12 mouse cellular contexts compared by ENCODE assay signal in genomic region chr7:98391351-98391936, GRCm38 (mm10). TPM values are rescaled to one million over a fixed set of nuclear protein-coding genes. Genes with fewer than 3 reads are reported as not detected.
DNase-seq lines count a peak whose midpoint lies in the region; ATAC-seq and TF ChIP-seq lines count a peak whose summit lies in the region.
"Had no signal": no experiment of that assay in that cellular context is flagged by ENCODE, and none has a peak within 500 bp of the region (broad histone marks: within the 10 kb centered on the region; RNA-seq: fewer than 3 reads in every experiment).

No protein-coding gene starts in this region.

- no peak for TF ChIP-seq POLR2A in myocyte (IDR thresholded peaks at IDR 0.05; ENCODE audit: insufficient read length, low read depth)

- peaks cover 7% of the 10 kb centered on the region for H3K4me1 ChIP-seq in hindbrain, embryonic 16.5 days (ENCODE audit: control insufficient read depth, insufficient read depth, low read depth, low read length)
- H3K4me1 ChIP-seq in hindbrain, embryonic 11.5 days (replicated peaks; ENCODE audit: control insufficient read depth, insufficient read depth, low read length) = no peaks in the 10 kb centered on the region
- H3K4me1 ChIP-seq: megakaryocyte, embryonic 14.5 days had no signal

- H3K27me3 ChIP-seq in hindbrain, embryonic 16.5 days (replicated peaks; ENCODE audit: control insufficient read depth, insufficient read depth, low read length) = no peaks in the 10 kb centered on the region
- no peaks in the 10 kb centered on the region for H3K27me3 ChIP-seq in hindbrain, embryonic 11.5 days (ENCODE audit: control insufficient read depth, insufficient read depth, low read length)
- H3K27me3 ChIP-seq in myocyte (ENCODE audit: control insufficient read depth, insufficient read depth, insufficient read length) = no peaks in the 10 kb centered on the region

- H3K4me3 ChIP-seq in hindbrain, embryonic 16.5 days (ENCODE audit: low read length) = no peak overlapping the region
- no peak overlapping the region for H3K4me3 ChIP-seq in hindbrain, embryonic 11.5 days (ENCODE audit: low read depth, low read length)
- no peak overlapping the region for H3K4me3 ChIP-seq in myocyte
- H3K4me3 ChIP-seq: megakaryocyte, embryonic 14.5 days had no signal

- no peaks in the 10 kb centered on the region for H3K79me2 ChIP-seq in myocyte (ENCODE audit: control insufficient read depth, insufficient read depth)

- H3K36me3 ChIP-seq in hindbrain, embryonic 16.5 days (ENCODE audit: control insufficient read depth, insufficient read depth, low read length) = no peaks in the 10 kb centered on the region
- H3K36me3 ChIP-seq in hindbrain, embryonic 11.5 days (ENCODE audit: control insufficient read depth, insufficient read depth, low read length) = no peaks in the 10 kb centered on the region
- no peaks in the 10 kb centered on the region for H3K36me3 ChIP-seq in myocyte (ENCODE audit: control insufficient read depth, insufficient read depth)

- DNase-seq in adrenal gland, adult (ENCODE audit: inconsistent age in 2 of 2, low spot score in 1 of 2) = peak; percentile 38 to 63
- no peak for DNase-seq in adrenal gland, postnatal 4 days (ENCODE audit: low spot score in 2 of 2)
- DNase-seq in hindbrain, embryonic 11.5 days (ENCODE audit: low spot score) = no peak
- DNase-seq in lung, postnatal 10 days = peak; percentile 38
- DNase-seq in lung, postnatal 36 days = no peak
- DNase-seq in cerebellum, adult 9-10 months = no peak
- DNase-seq: gastrocnemius, postnatal 10 days; layer of hippocampus, adult 9-11 months; thymus, postnatal 4 days had no signal

- no peak overlapping the region for H3K27ac ChIP-seq in hindbrain, embryonic 16.5 days (ENCODE audit: low read depth, low read length)
- no peak overlapping the region for H3K27ac ChIP-seq in hindbrain, embryonic 11.5 days (ENCODE audit: low read depth, low read length)

- ATAC-seq in hindbrain, embryonic 16.5 days = peak; percentile 62
- no peak for ATAC-seq in hindbrain, embryonic 11.5 days (ENCODE audit: low FRiP score)

- H3K9me3 ChIP-seq in hindbrain, embryonic 16.5 days (ENCODE audit: control insufficient read depth, low read length) = peaks cover 3% of the 10 kb centered on the region; the same call in 1 of the 2 replicates
- H3K9me3 ChIP-seq in hindbrain, embryonic 11.5 days (ENCODE audit: control insufficient read depth, low read length) = no peaks in the 10 kb centered on the region

- H3K4me2 ChIP-seq in hindbrain, embryonic 16.5 days (ENCODE audit: low read length) = no peak overlapping the region
- no peak overlapping the region for H3K4me2 ChIP-seq in hindbrain, embryonic 11.5 days (replicated peaks; ENCODE audit: low read depth, low read length)
- H3K4me2 ChIP-seq in myocyte (ENCODE audit: low read depth) = peak overlapping the region; percentile 73

- no peak overlapping the region for H3ac ChIP-seq in myocyte (ENCODE audit: control insufficient read depth, insufficient read length)

- 65% methylated on average over 7 of the region's 7 CpGs for WGBS in hindbrain, embryonic 16.5 days
- 91% methylated on average over 7 of the region's 7 CpGs for WGBS in hindbrain, embryonic 11.5 days

- H3K9ac ChIP-seq in hindbrain, embryonic 16.5 days (ENCODE audit: low read depth, low read length) = no peak overlapping the region
- no peak overlapping the region for H3K9ac ChIP-seq in hindbrain, embryonic 11.5 days (ENCODE audit: low read depth, low read length)

TF ChIP-seq in myocyte, 11 proteins besides CTCF, POLR2A, EP300 and RAD21:
- TF ChIP-seq E2F4 (IDR thresholded peaks at IDR 0.05; ENCODE audit: insufficient read depth) (peak; percentile 37), MYOG (IDR thresholded peaks at IDR 0.05; ENCODE audit: control insufficient read depth in 1 of 3, insufficient read depth in 1 of 3, insufficient read length in 2 of 3, low read depth in 2 of 3) (peak in 2 of 3 experiments; percentile 11 to 64), TCF3 (IDR thresholded peaks at IDR 0.05; ENCODE audit: insufficient read length, low read depth) (no peak), MYOD1 (IDR thresholded peaks at IDR 0.05; ENCODE audit: control insufficient read depth in 1 of 3, insufficient read length in 2 of 3, low read depth in 2 of 3) (peak in 2 of 3 experiments; percentile 68 to 70), TCF12 (IDR thresholded peaks at IDR 0.05; ENCODE audit: insufficient read depth, poor library complexity, severe bottlenecking) (peak; percentile 20)

RNA-seq across cellular contexts. Expression of gene Tsku, which starts 30.3 kb away (rescaled TPM):
- 10 to 100 TPM; 10.3 to 12.1 TPM for total RNA-seq in adrenal gland, postnatal 4 days (2021)
- 6.5 and 9.8 TPM in 2 replicates for polyA plus RNA-seq in hindbrain, embryonic 16.5 days (2015; fragmentation: Nextera tagmentation; extraction: Ambion mirVana)
- 6.7 and 9.1 TPM in 2 replicates for polyA plus RNA-seq in hindbrain, embryonic 11.5 days (2014; fragmentation: Nextera tagmentation; extraction: Ambion mirVana)
- polyA plus RNA-seq in myocyte (2012; fragmentation: generic; extraction: Trizol) = 8.4 TPM

RNA-seq across cellular contexts. Expression of gene Gucy2d, which starts 48.8 kb away (rescaled TPM):
- not detected for total RNA-seq in adrenal gland, postnatal 4 days (2021)
- polyA plus RNA-seq in hindbrain, embryonic 16.5 days (2015; fragmentation: Nextera tagmentation; extraction: Ambion mirVana) = 0.28 and 0.40 TPM in 2 replicates
- polyA plus RNA-seq in hindbrain, embryonic 11.5 days (2014; fragmentation: Nextera tagmentation; extraction: Ambion mirVana) = not detected in 2 replicates
- polyA plus RNA-seq in myocyte (2012; fragmentation: generic; extraction: Trizol) = not detected
- total RNA-seq: gastrocnemius, postnatal 10 days had no signal

Comparison
In these comparisons a context has a peak if more than half of its experiments do, and no peak if none do; other contexts are left out.
1. DNase-seq: peak in adrenal gland, adult (2 of 2) and lung, postnatal 10 days (single experiment); none in adrenal gland, postnatal 4 days (0 of 2), hindbrain, embryonic 11.5 days (single experiment), lung, postnatal 36 days (single experiment) and cerebellum, adult 9-10 months (single experiment).